Mouse (Mus musculus): ENCODE results near the gene Arid1a.
A peak's percentile ranks its signal among the peaks of the same experiment; 100 is the strongest.
"Not testable (repeated sequence)": the region's sequence is repeated elsewhere in the genome, so short reads cannot be mapped to it uniquely, and the experiment has no call there.

The Arid1a gene

DNA sequence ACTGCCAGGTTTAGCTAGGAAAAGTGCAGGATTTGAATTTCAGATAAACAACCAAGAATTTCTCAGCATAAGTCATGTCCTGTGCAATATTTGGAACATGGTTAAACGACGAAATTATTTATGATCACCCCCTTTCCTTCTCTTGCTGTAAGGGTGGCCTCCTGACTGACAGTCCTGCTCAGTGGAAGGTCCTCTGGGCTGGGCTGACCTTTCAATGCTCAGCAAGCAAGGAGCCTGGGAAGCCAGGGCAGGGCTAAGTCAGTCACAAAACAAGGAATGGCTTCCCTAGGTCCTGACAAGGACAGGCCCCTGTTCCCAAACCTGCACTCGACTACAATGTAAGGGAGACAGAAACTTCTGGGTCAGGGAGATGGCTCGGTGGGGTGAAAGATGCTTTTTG, 104.6 kb downstream of the Arid1a start:
- DNase-seq (ENCODE audit: low spot score in 2 of 2), result no peak

DNA sequence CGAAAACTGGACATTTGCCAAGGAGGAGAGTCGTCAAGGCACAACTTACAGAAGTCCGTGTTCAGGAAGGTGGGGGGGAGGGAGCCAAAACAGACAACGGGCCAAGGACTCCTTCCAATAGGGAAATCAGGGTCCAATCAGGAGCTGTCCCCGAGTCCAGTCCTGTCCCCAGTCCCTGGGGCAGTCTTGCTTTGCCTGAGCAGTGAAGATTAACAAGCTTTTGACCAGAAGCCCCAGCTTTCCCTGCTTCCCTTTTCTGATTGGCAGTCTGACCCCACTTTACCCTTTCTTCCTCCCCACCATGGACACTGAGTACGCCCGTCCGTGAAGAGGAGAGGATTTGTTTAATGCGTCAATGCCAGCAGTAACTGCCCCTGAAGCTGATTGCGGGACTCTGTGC, 105.1 kb downstream of the Arid1a start:
- DNase-seq (ENCODE audit: low spot score in 2 of 2), result no peak

DNA sequence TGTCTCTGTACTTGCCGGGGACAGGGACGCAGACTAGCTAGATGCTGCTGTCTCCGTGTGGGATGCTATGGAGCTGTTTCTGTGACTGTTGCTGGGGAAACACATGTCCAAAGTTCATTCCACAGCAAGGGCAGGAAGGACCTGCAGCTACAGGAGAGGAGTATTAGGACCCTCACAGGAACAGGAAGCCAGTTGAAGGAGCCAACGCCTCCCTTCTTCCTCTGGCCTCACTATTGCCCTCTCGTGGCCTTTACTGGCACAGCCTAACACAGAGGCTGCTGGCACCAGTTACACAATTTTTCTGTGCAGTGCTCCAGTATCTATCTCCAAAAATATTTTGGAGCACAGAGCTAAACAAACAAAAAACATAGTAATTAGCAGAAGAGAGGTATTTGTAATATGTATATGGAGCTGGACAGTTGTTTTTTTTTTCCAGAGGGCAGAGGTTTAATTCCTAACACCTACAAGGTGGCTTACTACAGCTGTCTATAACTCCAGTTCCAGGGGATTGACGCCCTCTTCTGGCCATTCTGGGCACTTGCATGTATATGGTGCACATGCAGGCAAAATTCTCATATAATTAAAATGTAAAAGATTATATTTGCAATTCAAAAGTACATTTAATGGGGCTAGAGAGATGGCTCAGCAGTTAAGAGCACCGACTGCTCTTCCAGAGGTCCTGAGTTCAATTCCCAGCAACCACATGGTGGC, 106.4 kb downstream of the Arid1a start, which contains the start of gene Zdhhc18:
Zdhhc18 (minus strand) TSS at position 166 of the 711 bp plus-strand sequence.
- DNase-seq (ENCODE audit: low spot score in 2 of 2), result peak; percentile 83 to 86

DNA sequence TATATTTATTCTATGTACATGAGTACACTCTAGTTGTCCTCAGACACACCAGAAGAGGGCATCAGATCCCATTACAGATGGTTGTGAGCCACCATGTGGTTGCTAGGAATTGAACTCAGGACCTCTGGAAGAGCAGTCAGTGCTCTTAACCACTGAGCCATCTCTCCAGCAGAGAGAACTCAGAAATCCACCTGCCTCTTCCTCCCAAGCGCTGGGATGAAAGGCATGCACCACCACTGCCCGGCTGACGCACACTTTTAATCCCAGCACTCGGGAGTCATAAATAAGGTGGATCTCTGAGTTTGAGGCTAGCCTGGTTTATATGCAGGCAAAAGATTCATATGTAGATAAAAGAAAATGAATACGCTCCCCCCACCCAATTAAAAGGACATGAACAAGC, 107.1 kb downstream of the Arid1a start:
- not testable (repeated sequence) for DNase-seq (ENCODE audit: low spot score in 2 of 2)

DNA sequence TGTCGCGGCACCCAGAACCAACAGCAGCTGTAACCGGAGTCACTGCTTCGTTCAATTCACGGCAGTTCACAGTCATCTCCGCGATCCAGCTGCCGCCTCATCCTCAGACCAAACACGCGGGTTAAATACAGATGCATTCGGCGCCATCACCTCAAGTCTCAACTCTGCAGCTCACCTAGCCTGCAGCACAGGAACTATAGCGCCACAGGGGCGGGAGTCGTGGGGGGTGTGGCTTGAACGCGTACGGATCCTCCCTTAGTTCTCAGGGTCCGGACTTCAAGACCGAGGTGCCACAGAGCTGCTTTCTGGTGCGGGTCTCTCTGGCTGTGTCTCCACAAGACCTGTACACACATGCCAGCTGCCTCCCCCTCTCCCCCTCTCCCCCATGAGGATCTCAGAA, 110.9 kb downstream of the Arid1a start:
- DNase-seq (ENCODE audit: low spot score in 2 of 2), result no peak

DNA sequence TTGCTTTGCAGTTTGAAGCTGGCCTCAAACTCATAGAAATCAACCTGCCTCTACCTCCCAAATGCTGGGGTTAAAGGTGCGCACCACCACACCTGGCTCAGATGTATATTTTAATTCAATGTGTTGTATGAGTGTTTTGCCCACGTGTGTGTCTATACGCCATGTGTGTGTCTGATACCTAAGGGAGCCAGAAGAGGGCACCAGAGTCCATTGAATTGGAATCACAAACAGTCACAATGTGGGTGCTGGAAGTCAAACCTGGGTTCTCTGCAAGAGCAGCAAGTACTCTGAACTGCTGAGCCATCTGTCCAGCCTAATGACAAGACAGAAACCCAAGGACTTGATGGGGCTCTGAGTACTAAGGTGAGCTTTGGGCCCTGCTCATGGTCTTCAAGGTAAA, 111.4 kb downstream of the Arid1a start:
- DNase-seq (ENCODE audit: low spot score in 2 of 2), result no peak

DNA sequence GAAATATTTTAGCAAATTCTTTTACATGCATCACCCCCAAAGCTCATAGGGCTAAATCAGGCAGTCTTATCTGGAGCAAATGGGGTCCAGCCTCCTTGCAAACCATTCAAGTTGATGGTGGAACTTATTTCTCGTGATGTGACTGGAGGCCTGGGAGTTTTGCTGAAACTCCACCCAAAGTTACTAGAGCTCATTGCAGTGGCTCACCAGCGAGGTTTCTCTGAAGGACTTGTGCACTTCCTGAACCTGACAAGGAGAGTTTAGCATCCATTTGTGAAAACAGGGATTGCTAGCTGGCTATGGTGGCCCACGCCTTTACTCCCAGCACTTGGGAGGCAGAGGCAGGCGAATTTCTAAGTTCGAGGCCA, 122.5 kb downstream of the Arid1a start:
- no peak for DNase-seq (ENCODE audit: low spot score in 2 of 2)

DNA sequence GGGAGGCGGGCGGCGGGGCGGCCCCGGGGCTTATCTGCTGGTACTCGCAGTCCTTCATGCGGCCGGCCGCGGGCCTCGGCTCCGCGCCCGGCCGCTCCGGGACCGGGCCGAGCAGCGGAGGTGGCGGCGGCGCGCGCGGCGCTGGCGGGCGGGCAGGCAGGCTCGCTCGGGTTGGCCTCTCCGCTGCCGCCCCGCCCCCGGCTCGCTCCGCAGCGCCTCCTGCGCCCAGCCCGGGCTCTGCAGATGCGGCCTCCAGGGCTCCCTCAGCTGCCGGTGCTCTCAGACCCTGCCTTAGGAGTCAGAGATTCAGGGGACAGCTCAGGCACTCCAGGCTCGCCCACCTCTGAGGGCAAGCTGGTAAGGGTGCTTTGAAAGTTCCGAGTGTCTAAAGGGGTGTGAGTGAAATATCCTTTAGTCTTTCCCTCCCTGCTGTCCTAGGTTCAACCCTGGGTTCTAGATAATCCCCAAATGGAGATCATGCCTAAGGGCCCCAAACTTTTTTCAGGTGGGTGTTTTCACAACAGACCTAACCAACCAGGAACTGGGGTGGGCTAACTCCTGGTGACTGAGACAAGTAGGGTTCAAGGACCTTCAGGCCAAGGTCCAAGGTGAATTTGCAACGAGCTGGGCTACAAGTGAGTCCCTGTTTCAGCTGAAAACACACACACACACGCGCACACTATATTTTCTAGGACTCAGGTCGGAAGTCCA, 123.1 kb downstream of the Arid1a start:
- peak; percentile 80 to 88 for DNase-seq (ENCODE audit: low spot score in 2 of 2)

DNA sequence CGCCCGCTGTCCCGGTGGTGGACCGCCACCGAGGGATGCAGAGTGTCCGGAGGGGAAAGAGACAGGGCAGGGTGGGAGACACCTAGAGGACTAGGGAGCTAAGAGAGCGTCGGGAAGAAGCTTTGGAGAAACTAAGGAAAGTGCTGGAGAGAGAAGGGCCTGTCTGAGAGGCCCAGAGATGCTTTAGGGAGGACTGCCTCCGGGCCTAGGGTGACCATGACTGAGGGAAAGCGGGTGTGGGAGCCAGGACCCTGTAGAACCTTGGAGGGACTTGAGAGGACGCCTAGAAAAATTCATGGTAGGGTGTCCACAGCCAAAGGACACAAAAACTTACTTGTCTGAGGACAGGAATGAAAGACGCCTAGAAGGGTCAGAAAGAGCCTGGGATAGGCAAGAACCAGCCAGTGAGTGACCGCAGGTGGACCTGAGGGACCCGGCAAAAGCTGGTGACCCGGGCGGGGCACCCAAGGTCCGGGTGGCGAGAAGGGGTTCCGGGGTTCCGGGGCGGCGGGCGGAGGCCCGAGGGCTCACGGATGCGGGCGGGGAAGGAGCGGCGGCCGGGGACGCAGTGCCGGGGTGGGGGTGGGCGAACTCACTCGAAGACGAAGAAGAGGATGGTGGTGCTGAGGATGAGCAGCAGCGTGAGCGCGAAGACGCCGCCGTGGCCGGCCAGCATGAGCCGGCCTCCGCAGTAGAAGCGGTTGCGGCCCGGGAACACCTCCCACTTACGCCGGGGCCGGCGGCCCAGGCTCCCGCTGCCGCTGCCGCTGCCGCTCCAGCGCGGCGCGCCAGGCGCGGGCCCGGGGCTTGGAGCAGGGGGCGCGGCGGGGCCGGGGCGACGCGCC, 123.9 kb downstream of the Arid1a start:
- DNase-seq (ENCODE audit: low spot score in 2 of 2), result peak; percentile 21 to 34

DNA sequence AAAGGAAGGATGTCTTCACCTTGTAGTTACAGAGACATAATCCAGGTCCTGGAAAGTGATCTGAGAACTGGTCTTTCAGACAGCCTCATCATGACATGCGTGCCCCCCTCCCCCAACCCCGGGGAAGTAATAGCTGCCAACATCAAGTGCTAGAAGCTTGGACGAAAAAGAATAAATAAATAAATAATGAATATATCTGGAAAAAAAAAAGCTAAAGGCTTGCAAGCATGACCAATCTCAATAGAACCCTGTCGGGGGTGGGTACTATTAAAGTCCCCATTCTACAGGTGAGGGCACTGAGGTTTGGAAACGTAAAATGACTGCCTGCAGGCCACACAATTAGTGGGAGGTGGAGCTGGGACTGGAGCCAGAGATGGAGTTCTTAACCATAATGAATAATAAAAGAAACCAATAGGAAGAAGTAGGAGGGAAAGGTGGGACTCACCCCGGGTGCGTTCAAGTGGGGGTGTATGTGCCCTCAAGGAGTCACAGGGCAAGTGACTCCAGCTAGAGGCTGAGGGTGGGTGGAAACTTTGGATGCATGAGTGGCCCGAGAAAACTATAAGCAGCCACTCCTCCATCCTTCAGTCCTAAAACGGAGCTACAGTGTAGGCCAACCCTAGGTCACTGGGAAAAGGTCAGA, 124.7 kb downstream of the Arid1a start:
- DNase-seq (ENCODE audit: low spot score in 2 of 2), result peak in 1 of 2 experiments; percentile 48

DNA sequence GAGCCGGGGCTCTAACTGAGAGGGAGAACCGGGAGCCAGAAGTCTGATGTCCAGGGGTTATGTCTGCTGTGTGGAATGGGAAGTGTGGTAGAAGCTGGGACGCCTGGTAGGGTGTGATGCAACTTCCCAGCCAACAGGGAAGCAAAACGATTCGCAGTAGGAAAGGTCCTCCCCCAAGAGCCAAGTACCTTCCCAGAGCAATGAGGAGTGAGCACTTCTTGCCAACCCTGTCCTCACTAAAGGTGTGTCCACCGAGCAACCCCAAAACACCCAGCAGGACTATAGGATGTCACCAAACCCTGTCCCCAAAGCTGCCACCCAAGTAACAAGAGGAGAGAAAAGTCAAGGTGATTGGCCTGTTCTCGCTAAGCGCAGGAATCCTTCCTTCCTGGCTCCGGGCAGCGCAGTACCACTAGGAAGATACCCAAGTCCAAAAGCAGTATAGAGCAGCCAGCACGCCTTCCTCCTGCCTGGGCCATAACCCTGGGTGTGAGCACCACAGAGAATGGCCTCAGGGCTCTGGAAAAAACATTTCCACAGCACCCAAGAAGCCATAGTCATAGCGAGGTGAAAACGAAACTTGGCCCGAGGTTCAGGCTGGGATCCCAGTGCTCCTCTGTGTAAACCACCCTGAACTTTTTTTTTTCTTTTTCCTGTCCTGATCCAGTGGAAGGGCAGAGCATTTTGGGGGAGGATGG, 125.3 kb downstream of the Arid1a start:
- DNase-seq (ENCODE audit: low spot score in 2 of 2), result no peak

DNA sequence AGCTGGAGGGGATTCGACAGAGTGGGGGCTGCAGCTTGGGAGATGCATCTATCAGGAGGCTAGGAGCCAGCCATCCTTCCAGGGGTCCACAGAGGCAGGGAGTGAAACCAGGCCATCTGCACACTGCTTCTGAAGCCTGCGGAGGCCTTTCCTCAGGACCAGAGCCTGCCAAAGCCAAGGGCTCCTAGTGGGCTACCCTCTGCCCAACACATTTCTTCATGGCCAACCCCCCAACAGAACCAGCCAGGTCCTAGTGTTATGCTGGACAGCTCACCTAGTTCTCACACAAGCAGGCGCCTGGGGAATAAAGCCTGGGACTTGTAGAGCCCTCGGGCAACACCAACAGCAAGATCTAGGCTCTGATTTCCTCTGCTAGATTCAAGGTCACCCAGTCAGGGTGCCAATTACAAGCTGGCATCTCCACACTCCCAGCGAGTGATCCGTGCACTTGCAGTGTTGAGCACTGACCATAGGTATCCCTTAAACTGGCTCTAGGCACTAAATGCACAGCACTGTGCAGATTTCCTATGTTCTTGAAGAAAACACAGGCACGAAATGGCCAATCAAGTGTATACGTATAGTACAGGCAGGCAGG, 126.1 kb downstream of the Arid1a start:
- no peak for DNase-seq (ENCODE audit: low spot score in 2 of 2)

DNA sequence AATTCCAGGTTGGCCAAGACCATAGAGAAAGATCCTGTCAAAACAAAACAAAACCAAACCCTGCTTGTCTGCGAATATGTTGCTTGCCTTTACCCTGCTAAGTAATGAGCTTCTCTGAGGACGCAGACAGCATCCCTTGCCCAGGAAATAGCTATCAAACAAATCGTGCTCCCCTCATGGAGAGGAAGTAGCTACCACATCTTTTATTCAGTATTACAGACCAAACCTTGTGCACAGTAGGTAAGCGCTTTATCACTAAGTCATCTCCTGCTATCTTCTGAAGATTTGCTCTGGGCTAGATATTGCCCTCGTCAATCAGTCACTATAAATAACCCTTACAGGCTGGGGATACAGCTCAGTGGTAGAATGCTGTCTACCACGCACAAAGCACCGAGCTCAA, 127.4 kb downstream of the Arid1a start:
- DNase-seq (ENCODE audit: low spot score in 2 of 2), result no peak
